Mouse (Mus musculus) CD4-positive, CD25-positive, alpha-beta regulatory T cell, adult 2 months (primary cell): Measurements from ENCODE around the gene Dtx1.

Experiments
- DNase-seq: peaks from one replicate; pipeline ENCODE4 v3.0.0-alpha.2; 2012; ENCODE audit warnings: low read depth, low spot score

Dtx1 gene

GRCm38 (mm10) chr5:120643365-120644085 is 68.2 kb downstream of the Dtx1 start:
- no peak for DNase-seq

GRCm38 (mm10) chr5:120640094-120640493 is 71.6 kb downstream of the Dtx1 start:
- no peak for DNase-seq

- DNase-seq = no peak
Measured at GRCm38 (mm10) chr5:120635633-120636032, 76.1 kb downstream of the Dtx1 start.

GRCm38 (mm10) chr5:120634860-120635259 is 76.9 kb downstream of the Dtx1 start:
- no peak for DNase-seq

- no peak for DNase-seq
Measured at GRCm38 (mm10) chr5:120634131-120634530, 77.6 kb downstream of the Dtx1 start, which contains the start of gene Cfap73. TSS of gene Cfap73 (minus strand) at chr5:120634235.

- DNase-seq = no peak
Measured at GRCm38 (mm10) chr5:120631892-120632291, 79.8 kb downstream of the Dtx1 start.

- peak; percentile 53 for DNase-seq
Measured at GRCm38 (mm10) chr5:120631128-120631527, 80.6 kb downstream of the Dtx1 start.
